Mouse (Mus musculus) midbrain, embryonic 16.5 days (tissue): ENCODE results near the gene Scamp5. TPM values are rescaled to one million over a fixed set of nuclear protein-coding genes. Genes with fewer than 3 reads are reported as not detected.
"Not testable (repeated sequence)": the region's sequence is repeated elsewhere in the genome, so short reads cannot be mapped to it uniquely, and the experiment has no call there.

Experiments
- ATAC-seq: fragments of 200-750 bp; cut with Nextera tagmentation; 2 replicates; pipeline ENCODE4 v1.8.0; 2017; ENCODE audit warnings: moderate TSS enrichment
- H3K27ac ChIP-seq: fragments of 300-500 bp; sonication (generic); 2 replicates; pipeline ENCODE4 v1.5.1; 2014; ENCODE audit warnings: mild to moderate bottlenecking, low read length, mixed read lengths
- H3K27me3 ChIP-seq: fragments of 300-500 bp; sonication (generic); 2 replicates; pipeline ENCODE4 v1.6.1; 2014; ENCODE audit warnings: low read depth, low read length, mixed read lengths; ENCODE audit not compliant: control insufficient read depth, insufficient read depth
- H3K36me3 ChIP-seq: fragments of 300-500 bp; sonication (generic); 2 replicates; pipeline ENCODE4 v1.6.1; 2014; ENCODE audit warnings: mild to moderate bottlenecking, low read length, moderate library complexity, mixed read lengths; ENCODE audit not compliant: control insufficient read depth, insufficient read depth
- H3K4me1 ChIP-seq: fragments of 300-500 bp; sonication (generic); 2 replicates; pipeline ENCODE4 v1.6.1; 2014; ENCODE audit warnings: mild to moderate bottlenecking, low read length, mixed read lengths; ENCODE audit not compliant: control insufficient read depth, insufficient read depth
- H3K4me2 ChIP-seq: fragments of 300-500 bp; sonication (generic); 2 replicates; pipeline ENCODE4 v1.6.1; 2014; ENCODE audit warnings: mild to moderate bottlenecking, low read length, mixed read lengths
- H3K4me3 ChIP-seq: fragments of 300-500 bp; sonication (generic); 2 replicates; pipeline ENCODE4 v1.5.1; 2014; ENCODE audit warnings: low read depth, mild to moderate bottlenecking, low read length, moderate library complexity, mixed read lengths
- H3K9ac ChIP-seq: fragments of 300-500 bp; sonication (generic); 2 replicates; pipeline ENCODE4 v1.6.1; 2014; ENCODE audit warnings: low read depth, low read length, mixed read lengths
- H3K9me3 ChIP-seq: fragments of 300-500 bp; sonication (generic); replicated peaks from 2 replicates; pipeline ENCODE4 v1.6.1; 2014; ENCODE audit warnings: mild to moderate bottlenecking, low read length, mixed read lengths; ENCODE audit not compliant: control insufficient read depth, poor library complexity, severe bottlenecking
- WGBS: fragments of 180-500 bp; shearing (Covaris S2); extraction: QIAGEN DNeasy Blood & Tissue Kit; methylation state at CpG from one replicate; pipeline ENCODE4 v1.1.7; 2014; 5-methylcytosine and 5-hydroxymethylcytosine counted together
- polyA plus RNA-seq: library from polyadenylated mRNA; unstranded; fragments of >200 nt; fragmentation: Nextera tagmentation; extraction: Ambion mirVana; gene quantifications from 2 replicates; pipeline ENCODE4 v1.2.1, GENCODE M21; 2015

Scamp5 gene
- polyA plus RNA-seq, 1 experiment from 2014 or later = 191 TPM

- Histone ChIP-seq H3K4me1 (peaks cover 1% of the 10 kb centered on the region; the same call in 1 of the 2 replicates), H3K36me3 (no peaks in the 10 kb centered on the region), H3K4me3 (no peak overlapping the region), H3K27ac (no peak overlapping the region), H3K9ac (no peak overlapping the region), H3K27me3 (no peaks in the 10 kb centered on the region), H3K9me3 (no peaks in the 10 kb centered on the region), H3K4me2 (no peak overlapping the region)
- ATAC-seq = no peak
- WGBS = 31% methylated on average over 4 of the region's 4 CpGs
Observed at GRCm38 (mm10) chr9:57428391-57428790, 39.5 kb downstream of the Scamp5 start.

- Histone ChIP-seq H3K4me3 (no peak overlapping the region), H3K4me1 (no peaks in the 10 kb centered on the region), H3K9me3 (no peaks in the 10 kb centered on the region), H3K4me2 (no peak overlapping the region), H3K27me3 (no peaks in the 10 kb centered on the region), H3K9ac (no peak overlapping the region), H3K27ac (no peak overlapping the region), H3K36me3 (no peaks in the 10 kb centered on the region)
- 67% methylated on average over 4 of the region's 4 CpGs for WGBS
- no peak for ATAC-seq
Observed at GRCm38 (mm10) chr9:57427937-57428336, 39.9 kb downstream of the Scamp5 start.

GRCm38 (mm10) chr9:57427123-57427522 is 40.7 kb downstream of the Scamp5 start:
- WGBS = 91% methylated on average over 3 of the region's 4 CpGs
- H3K4me1 ChIP-seq, H3K4me2 ChIP-seq, H3K36me3 ChIP-seq, H3K9ac ChIP-seq, ATAC-seq, H3K9me3 ChIP-seq, H3K4me3 ChIP-seq, H3K27ac ChIP-seq, H3K27me3 ChIP-seq: not testable (repeated sequence)

- WGBS = 88% methylated on average over 3 of the region's 3 CpGs
- Histone ChIP-seq H3K4me3 (no peak overlapping the region), H3K4me1 (no peaks in the 10 kb centered on the region; the same call in 1 of the 2 replicates), H3K9ac (no peak overlapping the region), H3K9me3 (no peaks in the 10 kb centered on the region), H3K27ac (no peak overlapping the region), H3K4me2 (no peak overlapping the region), H3K27me3 (no peaks in the 10 kb centered on the region), H3K36me3 (no peaks in the 10 kb centered on the region)
- no peak for ATAC-seq
Observed at GRCm38 (mm10) chr9:57425116-57425515, 42.7 kb downstream of the Scamp5 start.

- Histone ChIP-seq H3K9me3 (no peaks in the 10 kb centered on the region), H3K9ac (no peak overlapping the region), H3K4me1 (no peaks in the 10 kb centered on the region; the same call in 1 of the 2 replicates), H3K27me3 (no peaks in the 10 kb centered on the region), H3K36me3 (no peaks in the 10 kb centered on the region), H3K27ac (no peak overlapping the region), H3K4me2 (no peak overlapping the region), H3K4me3 (no peak overlapping the region)
- WGBS = 80% methylated on average over 6 of the region's 6 CpGs
- no peak for ATAC-seq
Observed at GRCm38 (mm10) chr9:57424066-57424465, 43.8 kb downstream of the Scamp5 start.

GRCm38 (mm10) chr9:57421688-57422111 is 46.2 kb downstream of the Scamp5 start:
- Histone ChIP-seq H3K27ac (no peak overlapping the region), H3K36me3 (no peaks in the 10 kb centered on the region), H3K27me3 (no peaks in the 10 kb centered on the region), H3K9ac (no peak overlapping the region), H3K4me3 (no peak overlapping the region), H3K9me3 (no peaks in the 10 kb centered on the region), H3K4me1 (no peaks in the 10 kb centered on the region; the same call in 1 of the 2 replicates), H3K4me2 (no peak overlapping the region)
- no peak for ATAC-seq
- WGBS = 77% methylated on average over 5 of the region's 5 CpGs

- H3K4me3 ChIP-seq = no peak overlapping the region
- H3K4me1 ChIP-seq = no peaks in the 10 kb centered on the region; the same call in 1 of the 2 replicates
- no peaks in the 10 kb centered on the region for H3K27me3 ChIP-seq
- WGBS = 87% methylated on average over 9 of the region's 9 CpGs
- H3K36me3 ChIP-seq = no peaks in the 10 kb centered on the region
- H3K9me3 ChIP-seq = no peaks in the 10 kb centered on the region
- no peak overlapping the region for H3K9ac ChIP-seq
- no peak overlapping the region for H3K4me2 ChIP-seq
- ATAC-seq = no peak
- H3K27ac ChIP-seq = peak overlapping the region; percentile 58
Observed at GRCm38 (mm10) chr9:57421121-57421571, 46.7 kb downstream of the Scamp5 start.

- no peaks in the 10 kb centered on the region for H3K27me3 ChIP-seq
- H3K27ac ChIP-seq = peak overlapping the region; percentile 58
- no peaks in the 10 kb centered on the region; the same call in 1 of the 2 replicates for H3K4me1 ChIP-seq
- H3K9ac ChIP-seq = no peak overlapping the region
- no peaks in the 10 kb centered on the region for H3K36me3 ChIP-seq
- no peak overlapping the region for H3K4me3 ChIP-seq
- ATAC-seq = peak; percentile 86
- H3K4me2 ChIP-seq = no peak overlapping the region
- H3K9me3 ChIP-seq = no peaks in the 10 kb centered on the region
- 72% methylated on average over 20 of the region's 20 CpGs for WGBS
Observed at GRCm38 (mm10) chr9:57420321-57421120, 47.3 kb downstream of the Scamp5 start.

- WGBS = 89% methylated on average over 16 of the region's 16 CpGs
- peak overlapping the region; percentile 58; the same call in 1 of the 2 replicates for H3K27ac ChIP-seq
Observed at GRCm38 (mm10) chr9:57419521-57420267, 48.2 kb downstream of the Scamp5 start.

More at GRCm38 (mm10) chr9:57419521-57420267, 48.2 kb downstream of the Scamp5 start:
- Histone ChIP-seq H3K4me1 (no peaks in the 10 kb centered on the region; the same call in 1 of the 2 replicates), H3K9ac (no peak overlapping the region), H3K4me3 (no peak overlapping the region), H3K4me2 (no peak overlapping the region), H3K36me3 (peaks cover 2% of the 10 kb centered on the region; the same call in 1 of the 2 replicates), H3K9me3 (no peaks in the 10 kb centered on the region), H3K27me3 (no peaks in the 10 kb centered on the region)
- no peak for ATAC-seq
